Mouse (Mus musculus) forebrain, postnatal 0 days (tissue): ENCODE data around the gene Cpa4. TPM values are rescaled to one million over a fixed set of nuclear protein-coding genes. Genes with fewer than 3 reads are reported as not detected.

Source experiments
- ATAC-seq: fragments of 200-750 bp; cut with Nextera tagmentation; 2 replicates; pipeline ENCODE4 v1.8.0; 2017; ENCODE audit warnings: mild to moderate bottlenecking, moderate library complexity
- DNase-seq: peaks from one replicate; pipeline ENCODE4 v3.0.0-alpha.2; 2015
- H3K27ac ChIP-seq: fragments of 300-500 bp; sonication (generic); 2 replicates; pipeline ENCODE4 v1.5.1; 2014; ENCODE audit warnings: low read depth, mild to moderate bottlenecking, antibody characterized with exemption, low read length, moderate library complexity, mixed read lengths
- H3K27me3 ChIP-seq: fragments of 300-500 bp; sonication (generic); 2 replicates; pipeline ENCODE4 v1.6.1; 2014; ENCODE audit warnings: mild to moderate bottlenecking, low read length, mixed read lengths; ENCODE audit not compliant: insufficient read depth
- H3K36me3 ChIP-seq: fragments of 300-500 bp; sonication (generic); 2 replicates; pipeline ENCODE4 v1.6.1; 2014; ENCODE audit warnings: mild to moderate bottlenecking, moderate library complexity; ENCODE audit not compliant: insufficient read depth
- H3K4me1 ChIP-seq: fragments of 300-500 bp; sonication (generic); 2 replicates; pipeline ENCODE4 v1.6.1; 2014; ENCODE audit warnings: antibody characterized with exemption; ENCODE audit not compliant: insufficient read depth
- H3K4me2 ChIP-seq: fragments of 300-500 bp; sonication (generic); 2 replicates; pipeline ENCODE4 v1.6.1; 2014; ENCODE audit warnings: low read depth, mild to moderate bottlenecking, moderate library complexity
- H3K4me3 ChIP-seq: fragments of 300-500 bp; sonication (generic); 2 replicates; pipeline ENCODE4 v1.5.1; 2014; ENCODE audit warnings: low read depth, low read length, mixed read lengths
- H3K9ac ChIP-seq: fragments of 300-500 bp; sonication (generic); 2 replicates; pipeline ENCODE4 v1.6.1; 2014; ENCODE audit warnings: mild to moderate bottlenecking
- H3K9me3 ChIP-seq: fragments of 300-500 bp; sonication (generic); 2 replicates; pipeline ENCODE4 v1.6.1; 2016; ENCODE audit warnings: low read length
- CTCF ChIP-seq: sonication (generic); IDR thresholded peaks from 2 replicates; pipeline ENCODE4 v1.5.1; 2016; ENCODE audit warnings: antibody characterized with exemption, control low read depth, low read depth
- WGBS: fragments of 180-500 bp; shearing (Covaris S2); extraction: QIAGEN DNeasy Blood & Tissue Kit; methylation state at CpG from one replicate; pipeline ENCODE4 v1.1.7; 2014; 5-methylcytosine and 5-hydroxymethylcytosine counted together
- polyA plus RNA-seq: library from polyadenylated mRNA; unstranded; fragments of >200 nt; fragmentation: Nextera tagmentation; extraction: Ambion mirVana; gene quantifications from 2 replicates; pipeline ENCODE4 v1.2.1, GENCODE M21; 2015
- total RNA-seq: library from RNA; depleted of rRNA; stranded (reverse); fragments of >200 nt; gene quantifications from 2 replicates; pipeline ENCODE4 v1.2.3, GENCODE M21; 2014

Gene Cpa4
- total and polyA plus RNA-seq, 2 experiments from 2014 or later, result 0.38 to 0.88 TPM

DNA sequence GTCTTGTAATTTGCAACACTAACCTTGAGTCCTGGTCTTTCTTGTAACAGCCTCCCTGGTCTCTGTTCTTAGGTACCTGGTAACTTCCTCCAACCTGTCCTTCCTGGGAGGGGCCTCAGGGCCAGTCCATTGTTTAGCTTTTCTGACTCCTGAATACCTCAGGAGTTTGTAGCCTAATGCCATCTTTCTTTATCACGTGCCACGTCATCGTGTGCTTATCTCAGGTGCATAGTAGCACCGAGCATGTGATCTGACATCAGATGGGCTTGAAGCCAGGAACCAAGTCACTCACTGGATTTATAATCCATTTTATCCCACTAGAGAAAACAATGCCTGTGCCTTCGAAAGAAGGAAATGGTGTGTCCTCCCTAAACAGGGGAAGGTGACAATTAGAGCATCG, 4.6 kb upstream of the Cpa4 start:
- no peaks in the 10 kb centered on the region for H3K9me3 ChIP-seq
- H3K9ac ChIP-seq, result no peak overlapping the region
- H3K4me3 ChIP-seq, result no peak overlapping the region
- 81% methylated on average over 6 of the region's 6 CpGs for WGBS
- H3K27me3 ChIP-seq, result no peaks in the 10 kb centered on the region
- no peak for TF ChIP-seq CTCF
- H3K4me1 ChIP-seq, result no peaks in the 10 kb centered on the region
- ATAC-seq (no peak), DNase-seq (no peak)
- no peak overlapping the region for H3K4me2 ChIP-seq
- no peaks in the 10 kb centered on the region for H3K36me3 ChIP-seq
- H3K27ac ChIP-seq, result no peak overlapping the region

DNA sequence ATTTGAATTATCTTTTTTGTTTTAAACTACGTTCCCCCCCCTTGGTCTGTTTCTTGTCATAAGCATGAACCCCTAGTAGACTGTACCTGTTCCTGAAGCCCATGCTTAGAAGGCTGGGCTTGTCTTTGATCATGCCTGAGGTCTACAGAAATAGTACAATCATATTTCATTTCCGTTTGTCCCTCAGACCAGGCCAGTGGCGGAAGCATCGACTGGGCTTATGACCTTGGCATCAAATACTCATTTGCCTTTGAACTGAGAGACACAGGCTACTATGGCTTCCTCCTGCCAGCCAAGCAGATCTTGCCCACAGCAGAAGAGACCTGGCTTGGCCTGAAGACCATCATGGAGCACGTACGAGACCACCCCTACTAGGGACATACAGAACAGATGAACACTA, 4.1 kb upstream of the Cpa4 start:
- Histone ChIP-seq H3K36me3 (no peaks in the 10 kb centered on the region), H3K4me1 (no peaks in the 10 kb centered on the region), H3K9ac (no peak overlapping the region), H3K27me3 (no peaks in the 10 kb centered on the region), H3K27ac (no peak overlapping the region), H3K4me3 (no peak overlapping the region), H3K9me3 (no peaks in the 10 kb centered on the region), H3K4me2 (no peak overlapping the region)
- 92% methylated on average over 6 of the region's 6 CpGs for WGBS
- TF ChIP-seq CTCF, result no peak
- DNase-seq (no peak), ATAC-seq (no peak)

DNA sequence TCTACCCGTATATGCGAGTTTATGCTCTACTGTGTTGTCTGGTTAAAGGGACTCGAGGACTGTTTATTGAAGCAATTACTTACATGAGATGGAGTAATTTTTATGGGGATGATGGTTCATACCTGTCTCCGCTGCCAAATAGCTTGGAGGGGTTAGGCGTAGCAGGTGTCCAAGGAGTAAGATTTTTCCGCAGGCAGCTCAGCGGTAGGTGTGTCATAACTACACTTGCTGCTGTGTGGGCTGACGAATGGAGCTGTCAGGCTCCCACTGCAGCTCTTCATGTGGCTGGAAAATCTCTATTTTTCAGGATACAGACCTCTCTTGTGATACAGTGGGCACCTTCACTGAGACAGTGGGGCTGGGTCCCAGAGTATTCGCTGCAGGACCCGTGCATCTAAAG, 1.2 kb downstream of the Cpa4 start:
- 85% methylated on average over 10 of the region's 10 CpGs for WGBS
- Histone ChIP-seq H3K27ac (no peak overlapping the region), H3K36me3 (no peaks in the 10 kb centered on the region), H3K4me2 (no peak overlapping the region), H3K4me3 (no peak overlapping the region), H3K27me3 (no peaks in the 10 kb centered on the region), H3K4me1 (peaks cover 11% of the 10 kb centered on the region), H3K9me3 (no peaks in the 10 kb centered on the region), H3K9ac (no peak overlapping the region)
- TF ChIP-seq CTCF, result no peak
- ATAC-seq (no peak), DNase-seq (no peak)

DNA sequence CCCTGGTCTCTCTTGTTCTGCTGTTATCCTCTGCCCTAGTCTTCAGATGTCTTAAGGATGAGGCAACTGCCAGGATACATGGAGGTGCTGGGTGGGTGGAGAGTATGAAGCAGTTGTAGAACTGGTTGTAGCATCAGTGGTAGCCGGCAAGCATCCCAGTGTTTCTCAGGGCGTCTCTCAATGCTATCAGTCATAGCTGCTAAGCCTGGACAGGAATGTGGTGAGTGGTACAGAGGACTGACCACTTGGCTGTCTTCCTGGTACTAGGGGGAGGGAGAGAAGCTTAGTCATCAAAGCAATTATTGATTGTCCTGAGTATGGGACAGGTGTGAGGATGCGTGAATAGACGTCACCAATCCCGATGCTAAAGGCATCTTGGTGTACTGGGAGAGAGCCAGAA, 1.8 kb downstream of the Cpa4 start:
- H3K36me3 ChIP-seq, result no peaks in the 10 kb centered on the region
- TF ChIP-seq CTCF, result no peak
- DNase-seq (no peak), ATAC-seq (no peak)
- H3K4me2 ChIP-seq, result no peak overlapping the region
- WGBS, result 90% methylated on average over 5 of the region's 5 CpGs
- no peaks in the 10 kb centered on the region for H3K27me3 ChIP-seq
- no peak overlapping the region for H3K27ac ChIP-seq
- no peaks in the 10 kb centered on the region for H3K9me3 ChIP-seq
- peaks cover 11% of the 10 kb centered on the region for H3K4me1 ChIP-seq
- H3K4me3 ChIP-seq, result no peak overlapping the region
- H3K9ac ChIP-seq, result no peak overlapping the region

DNA sequence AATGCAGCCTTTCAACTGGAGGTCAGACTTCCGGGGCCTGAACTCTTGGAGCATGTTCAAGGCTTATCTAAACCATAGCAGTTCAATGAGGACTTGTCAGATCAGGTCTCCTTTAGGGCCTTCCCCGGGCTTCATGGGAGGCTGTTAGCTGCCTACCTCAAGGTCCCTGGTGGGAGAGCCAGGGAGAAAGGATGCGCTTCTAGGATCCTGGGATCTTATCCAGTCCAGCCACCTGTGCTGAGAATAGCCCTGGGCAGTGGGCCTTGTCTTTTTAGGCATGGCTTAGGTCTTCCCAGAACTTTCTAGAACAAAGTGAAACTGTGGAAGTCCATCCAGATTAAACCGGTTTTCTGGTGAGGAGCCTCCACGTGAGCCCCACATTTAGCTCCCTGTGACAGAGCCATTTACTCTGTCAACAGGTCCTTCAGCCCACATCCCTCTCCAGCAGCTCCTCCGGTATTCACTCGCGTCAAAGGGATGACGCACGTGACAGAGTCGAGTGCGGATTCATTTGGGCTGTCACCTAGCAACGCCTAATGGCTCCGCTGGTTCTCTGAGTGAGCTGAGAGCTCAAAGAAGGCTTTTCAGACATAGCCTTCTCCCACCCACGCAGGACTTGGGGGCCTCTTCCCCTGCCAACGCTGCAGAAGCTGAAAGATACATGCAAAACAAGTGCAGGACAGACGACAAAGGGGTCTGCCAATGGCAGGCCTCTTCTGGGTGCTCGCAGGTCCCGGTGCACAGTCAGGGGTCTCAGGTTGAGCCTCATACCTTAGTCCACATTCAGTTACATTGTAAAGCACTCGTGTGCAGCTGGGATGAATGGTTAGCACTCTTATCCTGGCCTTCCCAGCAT, 4.5 kb downstream of the Cpa4 start:
- H3K9me3 ChIP-seq, result no peaks in the 10 kb centered on the region
- peaks cover 11% of the 10 kb centered on the region for H3K4me1 ChIP-seq
- peak overlapping the region; percentile 29; the same call in 1 of the 2 replicates for H3K9ac ChIP-seq
- WGBS, result 13% methylated on average over 20 of the region's 20 CpGs
- no peaks in the 10 kb centered on the region for H3K27me3 ChIP-seq
- DNase-seq (peak; percentile 87), ATAC-seq (peak; percentile 96)
- peak overlapping the region; percentile 71 for H3K27ac ChIP-seq
- no peak for TF ChIP-seq CTCF
- peak overlapping the region; percentile 33; the same call in 1 of the 2 replicates for H3K4me2 ChIP-seq
- no peaks in the 10 kb centered on the region for H3K36me3 ChIP-seq
- no peak overlapping the region for H3K4me3 ChIP-seq

DNA sequence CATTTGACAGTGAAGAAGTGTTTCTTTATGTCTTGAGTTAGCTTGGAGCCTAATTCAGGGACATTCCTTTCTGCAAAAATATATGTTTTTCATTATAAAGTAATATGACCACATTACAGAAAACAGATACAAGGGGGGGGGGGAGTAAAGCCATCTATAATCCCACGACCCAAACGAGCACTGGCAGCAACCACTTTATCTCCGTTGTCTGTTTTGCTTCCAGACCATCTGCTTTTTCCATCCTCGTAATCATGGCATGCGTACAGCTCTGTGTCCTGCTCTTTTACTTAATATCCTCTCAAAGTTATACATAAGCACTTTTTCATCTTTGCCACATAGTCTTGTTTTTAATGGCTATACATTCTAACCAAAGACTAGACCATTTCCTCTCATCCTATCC, 5.2 kb downstream of the Cpa4 start:
- H3K27ac ChIP-seq, result peak overlapping the region; percentile 71; the same call in 1 of the 2 replicates
- no peak for TF ChIP-seq CTCF
- H3K9ac ChIP-seq, result no peak overlapping the region
- H3K4me2 ChIP-seq, result 0 out of 2 replicates have a peak overlapping the region, but pooled peaks have one; percentile 33
- no peaks in the 10 kb centered on the region for H3K27me3 ChIP-seq
- ATAC-seq (no peak), DNase-seq (no peak)
- H3K36me3 ChIP-seq, result no peaks in the 10 kb centered on the region
- H3K4me3 ChIP-seq, result no peak overlapping the region
- 46% methylated on average over 5 of the region's 5 CpGs for WGBS
- H3K4me1 ChIP-seq, result peaks cover 11% of the 10 kb centered on the region
- H3K9me3 ChIP-seq, result no peaks in the 10 kb centered on the region

DNA sequence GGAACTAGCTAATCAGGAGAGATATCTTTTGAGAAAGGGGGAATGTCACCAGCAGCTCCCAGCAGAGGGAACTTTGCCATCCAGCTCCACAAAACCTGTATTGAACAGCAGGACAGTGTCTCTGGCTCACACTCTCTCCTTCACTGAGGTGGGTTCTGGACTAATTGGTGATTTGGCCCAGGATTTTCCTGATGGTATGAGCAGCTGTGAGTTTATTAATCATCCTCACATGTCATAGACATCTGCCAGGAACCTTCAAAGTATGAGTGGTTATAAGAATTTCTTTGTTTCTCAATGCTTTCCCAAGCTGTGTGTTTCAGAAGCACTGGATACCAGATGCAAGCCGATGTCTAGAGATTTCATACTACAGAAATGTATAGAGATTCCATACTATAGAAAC, 6.8 kb downstream of the Cpa4 start:
- H3K9me3 ChIP-seq, result no peaks in the 10 kb centered on the region
- H3K9ac ChIP-seq, result no peak overlapping the region
- no peak overlapping the region for H3K4me2 ChIP-seq
- DNase-seq (no peak), ATAC-seq (no peak)
- H3K27ac ChIP-seq, result no peak overlapping the region
- no peak for TF ChIP-seq CTCF
- no peak overlapping the region for H3K4me3 ChIP-seq
- H3K27me3 ChIP-seq, result no peaks in the 10 kb centered on the region
- H3K4me1 ChIP-seq, result peaks cover 11% of the 10 kb centered on the region
- 83% methylated on average over 1 of the region's 1 CpGs for WGBS
- no peaks in the 10 kb centered on the region for H3K36me3 ChIP-seq
